Mouse (Mus musculus): ENCODE measurements around the gene Zcchc17.

Gene Zcchc17

DNA sequence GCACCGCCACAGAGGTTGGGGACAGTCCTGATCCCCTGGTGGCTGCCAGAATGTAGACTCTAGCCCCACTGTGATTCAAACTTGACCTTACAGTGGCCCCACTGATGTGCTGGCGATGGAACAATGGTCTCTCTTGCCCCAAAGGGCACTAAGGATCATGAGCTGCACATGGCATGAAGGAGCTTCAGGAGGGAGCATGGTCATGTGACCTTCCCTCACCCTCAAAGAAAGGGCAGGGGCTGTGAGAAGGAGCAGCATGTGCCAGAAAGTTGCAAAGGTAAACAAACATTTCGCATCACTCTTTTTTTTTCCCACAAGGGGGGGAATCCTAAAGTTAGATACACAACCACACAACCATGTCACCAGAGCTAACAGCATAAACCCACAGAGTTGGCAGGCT, 41.6 kb downstream of the Zcchc17 start:
- no peak for DNase-seq (ENCODE audit: low spot score in 2 of 2)

DNA sequence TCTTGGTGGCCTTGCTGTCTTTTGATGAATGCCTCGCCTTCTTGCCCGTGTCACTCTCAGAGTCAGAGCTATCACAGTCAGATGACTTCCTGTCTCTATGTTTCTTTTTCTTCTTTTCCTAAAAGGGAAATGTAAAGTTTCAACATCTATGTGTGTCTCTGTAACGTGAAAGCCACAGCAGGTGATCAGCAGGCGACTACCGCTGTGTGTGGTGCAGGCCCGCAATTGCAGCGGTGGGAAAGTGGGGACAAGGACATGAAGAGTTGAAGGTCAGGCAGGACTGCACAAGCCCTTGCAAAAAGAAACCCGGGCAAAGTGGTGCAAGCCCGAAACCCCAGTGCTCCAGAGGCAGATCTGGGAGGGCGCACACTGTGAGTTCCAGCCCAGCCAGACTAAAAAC, 43.1 kb downstream of the Zcchc17 start:
- no peak for DNase-seq (ENCODE audit: low spot score in 2 of 2)

DNA sequence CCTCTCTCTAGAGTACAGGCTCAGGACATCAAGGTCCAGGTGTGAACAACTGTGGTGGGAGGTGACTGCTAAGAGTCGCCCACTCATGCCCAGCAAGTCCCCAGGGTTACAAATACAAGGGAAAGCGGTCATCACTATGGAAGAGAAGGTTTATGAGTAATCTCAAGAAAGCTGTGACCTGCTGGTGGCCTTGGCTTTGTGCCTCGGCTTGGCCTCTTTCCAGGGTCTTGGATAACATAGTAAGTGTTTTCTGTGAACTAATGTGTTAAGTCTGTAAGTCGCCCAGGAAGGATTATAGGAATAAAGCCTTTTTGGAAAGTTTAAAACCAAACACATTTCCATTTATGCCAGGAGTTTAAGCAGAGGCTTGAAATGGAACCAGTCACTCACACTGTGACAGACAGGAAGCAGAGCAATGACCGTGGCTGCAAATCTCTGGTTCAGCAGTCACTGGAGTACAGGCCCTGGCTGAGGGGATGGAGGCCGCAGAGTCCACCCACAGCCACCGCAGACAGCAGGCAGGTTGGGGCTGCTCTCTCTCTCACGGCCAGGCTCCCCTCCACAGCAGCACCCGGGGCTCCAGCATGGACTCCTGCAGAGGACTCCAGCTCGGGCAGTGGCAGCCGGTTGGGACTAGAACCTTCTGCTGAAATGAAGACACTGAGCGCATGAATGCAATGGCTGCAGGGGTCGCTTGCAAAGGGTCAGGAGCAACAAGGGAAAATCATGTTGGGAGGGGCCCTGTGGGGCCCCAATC, 43.8 kb downstream of the Zcchc17 start:
- no peak for DNase-seq (ENCODE audit: low spot score in 2 of 2)

DNA sequence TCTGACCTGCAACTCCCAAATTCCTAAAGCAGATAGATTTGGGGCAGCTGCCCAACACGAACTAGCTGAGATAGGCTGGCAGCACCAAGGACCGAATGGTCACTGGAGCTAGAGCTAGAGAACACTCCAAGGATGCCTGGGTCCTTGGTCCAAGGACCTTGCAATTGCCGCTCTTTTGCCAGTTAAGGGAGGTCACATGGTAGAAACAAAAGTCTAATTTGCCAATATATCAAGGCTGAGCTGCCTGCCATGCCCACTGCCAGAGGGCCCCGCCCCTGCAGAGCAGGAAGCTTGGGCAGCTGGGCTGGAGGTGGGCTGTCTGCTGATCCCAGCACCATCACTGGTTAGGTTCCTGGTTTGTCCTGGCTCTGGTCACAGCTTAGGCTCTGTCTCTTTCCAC, 46.2 kb downstream of the Zcchc17 start:
- DNase-seq (ENCODE audit: low spot score in 2 of 2) = no peak

DNA sequence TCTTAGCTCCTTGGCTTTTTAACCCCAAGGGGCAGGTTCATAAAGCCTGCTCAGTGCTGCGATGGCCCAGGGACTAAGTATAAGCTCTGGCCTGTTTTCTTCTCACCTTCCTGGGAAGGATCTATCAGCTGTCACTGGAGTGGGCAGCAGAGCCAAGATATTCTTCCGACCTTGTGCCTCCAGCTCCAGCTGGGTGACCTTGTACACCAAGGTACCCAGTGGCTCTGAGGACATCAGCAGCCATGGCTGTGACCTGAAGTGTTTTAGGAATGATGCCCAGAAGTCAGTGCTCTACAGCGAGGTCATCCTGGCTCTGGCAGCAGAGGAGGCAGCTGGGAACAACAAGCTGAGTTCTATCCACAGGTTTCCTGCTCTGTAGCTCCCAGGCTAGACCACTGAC, 47.2 kb downstream of the Zcchc17 start:
- no peak for DNase-seq (ENCODE audit: low spot score in 2 of 2)

DNA sequence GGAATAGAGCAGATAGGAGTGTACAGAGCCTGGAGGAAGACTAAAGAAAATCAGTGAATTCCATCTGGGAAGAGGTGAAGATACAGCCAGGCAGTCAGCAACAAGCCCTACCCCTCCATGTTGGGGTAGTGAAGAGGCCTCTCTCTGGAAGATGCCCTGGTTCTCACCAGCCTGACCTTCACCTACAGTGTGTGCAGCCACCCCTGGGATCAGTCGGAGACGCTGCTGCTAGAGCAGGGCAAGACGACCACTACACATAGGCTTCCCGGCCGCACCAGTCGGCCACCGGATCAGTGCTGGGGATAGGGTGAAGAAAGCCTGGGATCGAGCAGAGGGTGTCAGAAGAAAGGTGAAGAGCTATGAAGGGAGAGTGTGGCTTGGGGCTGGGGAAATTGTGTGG, 50.5 kb downstream of the Zcchc17 start:
- DNase-seq (ENCODE audit: low spot score in 2 of 2) = no peak

DNA sequence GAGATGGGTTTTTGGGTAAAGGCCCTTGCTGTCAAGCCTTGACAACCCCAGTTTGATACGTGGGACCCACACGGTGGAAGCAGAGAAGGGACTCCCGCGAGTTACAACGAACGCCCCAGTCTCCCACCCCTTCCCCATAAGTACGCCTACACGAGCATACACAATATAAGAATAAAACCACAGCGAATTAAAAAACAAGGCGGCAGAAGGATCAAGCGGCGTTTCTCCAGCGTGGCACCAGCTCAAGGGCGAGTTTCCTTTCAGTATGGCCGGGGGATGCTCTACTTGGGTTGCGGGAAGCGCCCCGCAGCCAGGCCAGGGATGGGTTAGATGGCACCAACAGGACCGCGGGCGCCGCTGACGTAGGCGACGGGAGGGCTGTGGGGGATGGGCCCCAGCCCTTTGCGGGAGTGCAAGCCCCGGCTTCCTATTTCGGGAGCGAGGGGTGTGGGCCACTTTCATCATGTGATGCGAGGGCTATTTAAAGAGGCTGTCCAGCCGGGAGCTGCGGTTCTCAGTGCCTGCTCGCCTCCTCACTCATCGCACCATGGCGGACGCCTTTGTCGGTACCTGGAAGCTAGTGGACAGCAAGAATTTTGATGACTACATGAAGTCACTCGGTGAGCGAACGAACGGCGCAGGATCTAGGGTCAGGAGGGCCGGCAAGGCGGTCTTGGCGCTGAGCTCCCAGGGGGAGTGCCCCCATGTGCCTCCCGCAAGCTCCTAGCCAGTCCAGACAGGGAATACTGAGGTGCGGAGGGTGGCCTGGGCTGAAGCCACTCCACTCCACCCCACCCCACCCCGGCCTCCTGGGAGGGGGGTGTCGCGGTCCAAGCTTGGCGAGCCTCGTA, 51.3 kb downstream of the Zcchc17 start, which contains the start of the genes Fabp3 and Gm10570:
TSS of gene Fabp3 (plus strand) at position 365 of the 851 bp plus-strand sequence.
TSS of gene Gm10570 (minus strand) at position 444 of the 851 bp plus-strand sequence.
- peak; percentile 65 to 73 for DNase-seq (ENCODE audit: low spot score in 2 of 2)

DNA sequence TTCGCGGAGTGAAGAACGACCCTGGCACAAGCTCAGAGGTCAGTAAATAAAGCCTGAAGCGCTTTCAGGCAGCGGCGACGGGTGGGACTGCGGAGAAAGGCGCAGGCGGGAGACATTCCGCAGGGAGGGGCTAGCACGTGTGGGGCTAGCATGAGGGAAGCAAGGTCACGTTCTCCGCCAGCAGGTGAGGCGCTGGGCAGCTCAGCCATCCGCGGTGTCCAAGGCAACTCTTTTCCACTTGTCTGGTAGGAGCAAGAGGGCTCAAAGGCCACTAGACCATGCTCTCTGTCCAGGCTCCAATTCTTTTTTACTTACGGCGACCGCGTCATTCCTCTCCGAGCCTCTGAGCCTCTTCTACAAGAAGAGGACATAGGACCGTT, 51.9 kb downstream of the Zcchc17 start:
- peak in 1 of 2 experiments; percentile 35 for DNase-seq (ENCODE audit: low spot score in 2 of 2)

DNA sequence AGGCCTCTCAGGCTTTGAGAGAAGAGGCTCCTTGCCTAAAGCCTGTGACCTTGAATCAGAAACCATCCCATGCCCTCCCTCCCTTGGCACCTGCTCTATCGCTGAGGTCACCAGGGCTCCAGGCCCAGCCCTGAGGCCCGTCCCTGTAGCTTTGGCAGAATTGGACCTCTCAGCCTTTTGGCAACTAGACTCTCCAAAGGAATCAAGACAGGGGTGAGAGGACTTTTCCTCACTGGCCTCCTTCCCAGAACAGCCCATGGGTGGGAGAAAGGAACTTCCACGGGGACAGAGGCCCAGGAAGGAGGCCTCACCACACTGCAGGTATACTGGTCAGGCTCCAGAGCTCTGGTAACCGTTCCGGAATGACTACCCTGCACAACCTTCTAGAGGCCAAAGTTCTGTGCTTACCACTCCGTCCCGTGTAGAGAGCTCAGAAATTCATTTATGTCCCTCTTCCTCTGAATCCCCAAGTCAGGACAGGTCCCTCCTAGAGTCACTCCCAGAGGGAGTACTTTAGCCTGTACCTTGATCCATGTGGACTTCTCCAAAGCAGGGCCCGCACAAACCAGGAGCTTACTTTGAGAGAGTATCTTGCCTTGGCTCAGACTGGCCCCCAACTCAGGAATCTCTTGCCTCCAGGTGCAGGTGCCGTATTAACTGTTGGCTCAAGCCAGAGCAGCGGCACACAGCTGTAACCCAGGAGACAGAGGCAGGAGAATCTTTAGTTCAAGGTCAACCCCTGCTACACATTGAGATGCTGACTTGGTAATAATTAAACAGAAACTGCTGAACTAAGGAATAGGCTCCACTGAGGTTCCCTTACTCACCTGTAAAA, 52.7 kb downstream of the Zcchc17 start:
- no peak for DNase-seq (ENCODE audit: low spot score in 2 of 2)

DNA sequence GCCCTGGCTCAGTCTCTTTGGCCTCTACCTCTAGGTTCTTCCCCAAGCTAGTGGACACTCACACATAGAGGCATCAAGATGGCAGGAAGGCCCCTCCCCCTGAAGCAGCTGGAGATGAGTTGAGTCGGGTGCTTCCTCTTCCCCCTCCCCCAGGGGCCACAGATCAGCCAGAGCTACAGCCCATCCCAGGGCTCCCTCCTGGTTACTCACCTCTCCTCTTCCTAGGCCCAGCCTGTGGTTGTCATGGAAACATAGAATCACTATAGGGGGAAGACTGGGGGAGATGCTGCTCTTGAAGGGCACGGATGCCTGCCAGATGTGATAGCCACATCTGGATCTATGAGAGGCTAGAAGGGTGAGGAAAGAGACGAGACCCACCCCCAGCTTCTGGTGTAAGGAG, 55.0 kb downstream of the Zcchc17 start:
- DNase-seq (ENCODE audit: low spot score in 2 of 2) = no peak

DNA sequence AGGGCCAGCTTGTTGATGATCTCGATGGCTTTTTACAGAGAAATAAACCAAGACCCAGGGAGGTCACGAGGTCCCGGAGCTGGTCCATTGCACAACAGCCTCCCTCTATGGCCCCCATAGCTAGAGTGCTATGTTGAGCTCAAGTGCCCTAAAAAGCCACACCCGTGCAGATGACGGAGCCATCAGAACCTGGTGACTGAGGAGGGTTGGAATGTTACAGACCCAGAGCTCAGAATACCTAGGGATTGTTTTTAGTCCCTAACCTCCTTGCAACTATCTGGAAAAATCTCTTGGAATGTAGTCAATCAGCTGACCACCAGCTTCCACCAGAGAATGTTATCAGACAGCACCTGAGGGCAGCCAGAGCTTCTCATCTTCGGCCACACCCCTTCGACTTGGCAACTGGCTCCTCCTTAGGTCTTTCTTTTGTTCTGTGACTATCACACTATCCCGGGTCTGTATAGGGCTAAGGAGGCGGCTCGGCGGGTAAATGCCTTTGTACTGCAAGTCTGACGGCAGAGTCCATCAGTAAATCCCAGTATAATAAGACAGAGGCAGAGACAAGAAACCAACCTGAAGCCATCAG, 57.4 kb downstream of the Zcchc17 start:
- DNase-seq (ENCODE audit: low spot score in 2 of 2) = no peak

DNA sequence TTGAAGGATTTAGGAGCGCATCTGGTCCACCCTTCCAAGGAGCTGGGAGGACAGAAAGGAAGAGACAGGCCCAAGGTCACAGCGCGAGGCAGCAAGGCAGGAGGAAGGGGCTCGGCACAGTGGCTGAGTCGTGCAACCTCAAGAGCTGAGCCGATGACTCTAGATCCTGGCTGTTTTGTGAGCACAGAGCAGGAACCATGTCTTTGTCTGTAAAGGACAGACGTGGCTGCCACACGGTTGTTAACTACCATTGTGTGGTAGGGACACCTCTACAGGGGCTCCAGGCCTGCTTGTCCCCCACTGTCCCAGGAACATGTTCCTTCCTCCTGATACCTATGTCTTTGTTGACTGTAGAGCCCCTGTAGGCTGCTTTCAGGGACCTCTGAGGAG, 60.1 kb downstream of the Zcchc17 start:
- no peak for DNase-seq (ENCODE audit: low spot score in 2 of 2)

DNA sequence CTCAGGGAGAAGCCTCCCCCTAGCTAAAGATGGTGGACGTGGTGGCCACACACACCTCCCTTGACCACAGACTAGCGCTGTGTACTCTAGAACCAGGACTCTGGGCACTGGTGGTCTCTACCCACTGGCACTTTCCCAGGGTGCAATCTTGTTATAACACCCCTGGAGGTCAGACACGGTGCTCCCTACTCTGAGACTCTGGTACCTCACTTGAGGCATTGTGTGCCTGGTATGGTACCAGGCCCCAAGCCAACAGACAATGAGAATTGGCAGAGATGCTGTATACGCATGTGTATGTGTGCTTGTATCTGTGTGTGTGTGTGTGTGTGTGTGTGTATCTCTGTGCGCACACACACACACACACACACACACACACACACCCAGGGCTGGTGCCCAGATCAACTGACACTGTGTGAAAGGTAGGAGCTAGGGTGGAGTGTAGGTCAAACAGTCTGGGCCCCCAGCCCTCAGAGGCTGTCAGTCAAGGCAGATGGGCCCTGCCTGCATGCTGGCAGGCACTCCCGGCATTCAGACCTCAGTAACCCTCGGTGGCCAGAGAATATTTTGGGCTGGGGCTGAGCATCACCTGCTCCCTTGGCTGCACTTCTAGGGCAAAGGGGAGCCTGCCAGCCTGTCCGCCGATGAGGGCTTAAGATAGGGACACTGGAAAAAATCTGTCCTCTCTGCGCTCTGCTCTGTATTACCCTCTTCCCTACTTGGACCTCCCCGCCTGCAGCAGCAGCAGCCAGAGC, 60.7 kb downstream of the Zcchc17 start:
- no peak for DNase-seq (ENCODE audit: low spot score in 2 of 2)

DNA sequence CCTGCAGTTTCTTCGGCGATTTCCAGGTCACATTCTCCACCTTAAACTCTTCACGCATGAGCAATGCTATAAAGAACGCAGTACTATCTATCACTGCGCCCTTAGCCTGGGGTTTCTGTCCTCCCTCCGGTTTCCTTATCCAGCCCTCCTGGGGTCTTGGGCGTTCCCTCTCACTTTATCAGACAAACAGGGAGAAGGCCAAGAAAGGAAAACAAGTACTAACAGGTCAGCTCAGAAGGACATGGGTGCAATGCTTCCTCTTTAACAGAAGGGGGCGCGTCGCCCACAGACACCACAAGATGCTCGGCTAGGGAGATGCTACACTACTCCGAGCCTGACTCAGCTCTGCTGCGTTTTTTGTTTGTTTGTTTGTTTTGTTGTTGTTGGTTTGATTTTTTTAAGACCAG, 62.6 kb downstream of the Zcchc17 start:
- DNase-seq (ENCODE audit: low spot score in 2 of 2) = no peak

DNA sequence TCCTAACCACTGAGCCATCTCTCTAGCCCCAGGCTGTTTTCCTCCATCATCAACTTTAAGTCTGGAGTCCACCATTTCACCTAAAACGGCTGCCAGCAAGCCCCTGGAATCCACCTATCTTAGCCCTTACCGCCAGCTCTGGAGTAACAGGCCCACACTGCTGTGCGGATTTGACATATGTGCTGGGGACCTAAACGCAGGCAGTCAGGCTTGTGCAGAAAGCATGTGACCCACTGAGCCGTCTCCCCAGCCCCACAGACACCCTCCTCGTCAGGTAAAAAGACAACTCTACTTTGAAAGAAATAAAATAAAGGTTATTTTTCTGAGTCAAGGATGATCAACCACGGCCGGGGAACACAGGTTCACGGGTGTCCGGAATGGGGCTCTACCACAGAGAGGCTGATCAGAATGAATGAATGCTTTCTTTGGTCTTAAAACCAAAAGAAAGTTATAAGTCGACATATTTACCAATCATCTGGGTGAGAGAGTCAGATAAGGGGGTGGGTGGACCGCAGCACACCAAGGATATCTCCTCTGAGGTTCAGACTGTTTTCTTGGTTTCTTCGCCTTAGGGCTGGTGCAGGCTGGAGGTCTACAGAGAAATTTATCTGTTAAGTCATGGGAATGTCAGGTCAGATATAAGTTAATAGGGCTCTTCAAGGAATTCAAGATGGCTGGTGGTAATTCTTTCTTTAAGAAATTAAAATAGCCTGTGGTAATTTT, 63.3 kb downstream of the Zcchc17 start:
- DNase-seq (ENCODE audit: low spot score in 2 of 2) = no peak

DNA sequence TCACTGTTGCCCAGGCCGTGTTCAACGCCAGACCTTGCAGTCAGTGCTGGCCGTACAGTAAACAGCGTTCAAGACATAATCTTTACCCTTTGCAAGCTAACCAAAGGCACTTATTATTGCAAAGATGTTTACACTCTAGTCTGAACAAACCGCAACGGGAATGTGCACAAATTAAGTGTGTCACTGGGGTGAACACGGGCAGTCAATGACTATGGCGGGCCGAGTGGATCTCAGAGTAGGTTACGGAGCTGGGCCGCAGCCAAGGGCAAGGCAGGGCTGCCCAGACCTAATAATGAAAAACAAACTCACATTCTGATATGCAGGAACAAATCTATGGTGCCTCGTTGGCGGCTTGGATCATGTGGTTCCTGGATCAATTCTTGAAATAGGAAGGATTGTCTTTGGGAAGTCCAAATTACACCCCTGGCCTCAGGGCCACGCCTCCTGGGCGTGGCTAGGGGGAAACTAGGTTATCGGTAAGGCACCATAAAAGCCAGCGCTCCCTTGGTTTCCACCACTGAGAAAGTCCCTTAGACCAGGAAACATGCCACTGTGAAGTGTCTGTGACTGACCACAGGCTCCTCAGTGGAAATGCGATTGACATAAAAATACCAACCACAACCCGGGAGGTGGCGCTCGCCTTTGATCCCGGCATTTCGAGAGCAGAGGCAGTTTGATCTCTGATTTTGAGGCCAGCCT, 64.5 kb downstream of the Zcchc17 start:
- no peak for DNase-seq (ENCODE audit: low spot score in 2 of 2)

DNA sequence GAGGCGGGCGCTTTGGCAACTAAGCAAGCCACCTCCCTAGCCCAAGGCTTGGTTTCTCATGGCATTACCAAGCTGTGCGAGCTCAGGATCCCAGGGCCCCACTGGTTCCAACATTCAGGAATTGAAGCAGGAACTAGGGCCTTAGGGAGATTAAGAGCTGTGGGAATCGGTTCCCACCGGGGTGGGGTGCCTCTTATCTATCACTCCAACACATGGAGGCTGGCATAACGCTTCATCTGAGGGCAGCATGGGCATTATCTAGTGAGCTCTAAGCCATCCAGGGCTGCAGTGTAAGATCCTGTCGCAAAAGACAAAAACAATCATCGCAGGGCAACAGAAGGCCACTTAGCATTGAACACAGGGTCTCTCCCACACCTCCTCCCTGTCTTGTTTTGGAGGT, 65.2 kb downstream of the Zcchc17 start:
- DNase-seq (ENCODE audit: low spot score in 2 of 2) = no peak

DNA sequence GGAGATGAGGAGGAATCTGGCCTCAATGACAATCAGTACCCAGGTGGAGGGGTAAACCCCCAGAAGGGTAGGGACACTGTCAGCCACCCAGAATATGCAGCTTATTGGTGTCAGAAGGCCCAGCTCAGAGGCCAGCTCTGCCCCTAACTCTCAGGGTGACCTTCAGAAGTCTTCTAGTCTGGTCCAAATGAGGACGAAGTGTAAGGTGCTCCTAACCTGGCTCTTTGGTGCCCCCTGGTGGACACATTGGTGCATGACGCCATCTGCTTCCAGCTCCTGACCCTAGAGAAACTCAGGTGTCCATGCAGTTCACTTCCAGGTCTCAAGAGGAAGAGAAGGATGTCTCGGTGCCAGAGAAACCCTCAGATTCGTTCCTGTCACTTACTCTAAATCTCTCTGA, 67.5 kb downstream of the Zcchc17 start:
- DNase-seq (ENCODE audit: low spot score in 2 of 2) = peak in 1 of 2 experiments; percentile 66

DNA sequence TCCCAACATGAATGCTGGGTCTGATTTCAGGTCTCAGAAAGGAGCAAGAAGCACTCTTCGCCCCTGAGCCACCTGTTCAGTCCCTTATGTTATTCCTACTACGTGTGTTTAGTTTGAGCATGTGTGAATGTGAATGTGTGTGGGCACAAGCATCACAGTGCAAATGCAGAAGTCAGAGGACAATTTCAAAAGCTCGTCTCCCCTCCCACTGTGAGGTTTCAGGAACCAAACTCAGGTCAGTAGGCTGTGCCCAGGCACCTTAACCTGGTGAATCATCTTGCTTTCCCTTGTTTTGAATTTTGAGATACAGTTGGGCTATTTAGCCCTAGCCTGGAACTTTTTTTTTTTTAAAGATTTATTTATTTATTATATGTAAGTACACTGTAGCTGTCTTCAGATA, 69.9 kb downstream of the Zcchc17 start:
- no peak for DNase-seq (ENCODE audit: low spot score in 2 of 2)

DNA sequence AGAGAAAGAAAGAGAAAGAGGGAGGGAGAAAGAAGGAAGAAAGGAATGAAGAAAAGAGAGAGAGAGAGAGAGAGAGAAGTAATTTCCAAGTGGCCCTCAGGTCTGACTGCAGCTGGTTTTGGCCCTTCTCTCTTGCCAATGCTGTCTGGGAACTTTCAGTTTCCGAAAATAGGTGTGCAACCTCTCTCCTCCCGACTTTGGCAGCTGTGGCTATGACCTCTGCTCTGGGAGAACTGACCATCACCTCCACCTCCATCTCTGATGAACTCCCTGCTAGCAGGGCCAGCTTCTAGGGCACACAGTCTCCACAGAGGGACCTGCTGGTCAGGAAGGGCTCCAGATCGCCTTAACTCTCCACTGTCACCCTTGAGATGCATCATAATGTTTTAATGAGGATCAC, 73.2 kb downstream of the Zcchc17 start:
- DNase-seq (ENCODE audit: low spot score in 2 of 2) = no peak
